Mouse (Mus musculus): ENCODE results near the gene Stk38. TPM values are rescaled to one million over a fixed set of nuclear protein-coding genes. Genes with fewer than 3 reads are reported as not detected.
A peak's percentile ranks its signal among the peaks of the same experiment; 100 is the strongest.

The Stk38 gene
- 10 to 100 TPM; 23.0 to 26.1 TPM for total RNA-seq (2021)
- long read RNA-seq, experiment 1, transcript Stk38-201 (14 exons, 3,351 nt), result major isoform, 5 of 52 reads
- long read RNA-seq, experiment 1, partial matches to known transcripts, result 2 of 52 reads
- long read RNA-seq, experiment 1, other reads (novel, unspliced or antisense), result 41 of 52 reads
- long read RNA-seq, experiment 2, transcript Stk38-201 (14 exons, 3,351 nt), result major isoform, 6 of 36 reads
- long read RNA-seq, experiment 2, partial matches to known transcripts, result 1 of 36 reads
- long read RNA-seq, experiment 2, other reads (novel, unspliced or antisense), result 26 of 36 reads

- DNase-seq, result peak; percentile 91 to 94
- intact Hi-C loops (cut with DNase I), result no loop called here
These were observed at the start of gene Stk38 for GRCm38 (mm10) chr17:29007641-29008325. Stk38 (minus strand) TSS chr17:29007995.

- no peak for DNase-seq
- intact Hi-C loops (cut with DNase I), result no loop called here
These were observed 49.6 kb upstream of the Stk38 start for GRCm38 (mm10) chr17:29057361-29057890.

DNA sequence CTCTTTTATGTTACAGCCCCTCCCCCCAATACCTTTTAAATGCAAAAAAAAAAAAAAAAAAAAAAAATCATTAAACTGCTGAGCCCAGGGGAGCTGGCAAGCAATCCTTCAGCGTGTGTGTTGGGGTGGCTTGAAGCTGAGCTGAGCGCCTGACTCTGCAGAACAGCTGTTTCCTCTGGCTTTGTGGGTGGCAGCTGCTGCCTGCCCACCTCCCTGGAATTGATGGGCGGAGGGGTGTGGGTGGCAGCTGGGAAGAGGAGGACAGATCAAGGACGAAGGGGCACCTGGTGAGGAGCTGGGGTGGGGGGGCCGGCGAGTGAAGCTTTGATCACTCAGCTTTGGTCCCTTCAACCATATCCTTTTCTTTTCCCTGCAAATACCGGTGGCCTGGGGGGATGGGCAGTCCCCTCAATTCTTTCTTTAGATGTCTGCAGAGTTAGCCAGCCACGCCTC, 48.9 kb upstream of the Stk38 start:
- intact Hi-C loops (cut with DNase I), result no loop called here
- DNase-seq, result no peak

DNA sequence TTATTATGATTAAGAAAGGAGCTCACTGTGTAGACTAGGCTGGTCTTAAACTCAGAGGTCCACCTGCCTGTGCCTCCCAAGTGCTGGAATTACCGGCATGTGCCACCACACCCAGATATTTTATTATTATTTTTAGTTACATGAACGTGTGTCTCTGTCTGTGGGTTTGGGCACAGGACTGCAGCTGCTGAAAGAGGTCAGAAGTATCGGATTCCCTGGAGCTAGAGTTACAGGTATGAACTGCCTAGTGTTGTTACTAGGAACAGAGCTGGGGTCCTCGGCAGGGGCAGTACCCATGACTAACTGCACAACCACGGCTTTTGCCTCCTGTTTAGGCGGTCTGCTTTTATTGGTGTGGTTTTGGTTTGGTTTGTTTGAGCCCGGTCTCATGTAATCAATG, 48.4 kb upstream of the Stk38 start:
- intact Hi-C loops (cut with DNase I), result no loop called here
- DNase-seq, result no peak

DNA sequence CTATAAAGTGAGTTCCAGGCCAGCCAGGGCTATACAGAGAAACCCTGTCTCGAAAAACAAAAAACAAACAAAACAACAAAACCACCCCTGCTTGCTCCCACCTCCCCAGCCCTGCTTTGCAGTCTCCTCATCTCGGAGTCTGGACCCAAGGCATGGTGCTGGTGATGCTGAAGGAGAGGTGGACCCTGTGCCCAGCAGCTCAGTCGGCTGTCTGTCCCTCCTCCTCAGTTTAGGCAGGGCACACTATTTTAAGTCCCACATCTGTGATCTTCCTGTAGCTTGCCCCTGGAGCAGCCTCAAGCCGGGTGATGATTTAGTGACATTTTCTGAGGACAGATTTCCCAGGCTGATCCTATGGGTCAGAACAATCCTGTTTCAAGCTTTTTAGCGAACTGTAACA, 47.8 kb upstream of the Stk38 start:
- intact Hi-C loops (cut with DNase I), result no loop called here
- no peak for DNase-seq

- intact Hi-C loops (cut with DNase I), result no loop called here
- no peak for DNase-seq
These were observed 46.6 kb upstream of the Stk38 start for GRCm38 (mm10) chr17:29054429-29054828.

- intact Hi-C loops (cut with DNase I), result no loop called here
These were observed 46.0 kb upstream of the Stk38 start for GRCm38 (mm10) chr17:29053841-29054240.

DNA sequence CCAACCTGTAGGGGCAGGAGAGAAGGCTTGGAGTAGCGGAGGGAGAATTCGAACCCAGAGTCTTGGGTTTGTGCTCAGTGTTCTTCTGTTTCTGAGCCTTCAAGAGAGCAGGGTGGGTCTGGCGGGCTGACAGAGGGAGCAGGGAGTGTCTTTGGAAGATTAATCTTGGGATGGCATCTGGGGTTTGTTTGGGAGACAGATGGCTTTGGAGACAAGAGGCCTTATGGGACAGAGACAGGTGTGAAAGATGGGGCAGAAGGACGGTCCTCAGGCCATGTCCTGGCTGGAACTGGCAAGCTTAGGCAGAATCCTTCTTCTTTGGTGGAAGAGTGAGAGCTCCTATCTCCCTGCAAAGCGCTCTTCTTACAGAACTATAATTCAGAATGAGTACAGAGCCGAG, 45.3 kb upstream of the Stk38 start:
- intact Hi-C loops (cut with DNase I), result no loop called here
- no peak for DNase-seq

More at GRCm38 (mm10) chr17:29053841-29054240, 46.0 kb upstream of the Stk38 start:
- peak; percentile 53 to 63 for DNase-seq

DNA sequence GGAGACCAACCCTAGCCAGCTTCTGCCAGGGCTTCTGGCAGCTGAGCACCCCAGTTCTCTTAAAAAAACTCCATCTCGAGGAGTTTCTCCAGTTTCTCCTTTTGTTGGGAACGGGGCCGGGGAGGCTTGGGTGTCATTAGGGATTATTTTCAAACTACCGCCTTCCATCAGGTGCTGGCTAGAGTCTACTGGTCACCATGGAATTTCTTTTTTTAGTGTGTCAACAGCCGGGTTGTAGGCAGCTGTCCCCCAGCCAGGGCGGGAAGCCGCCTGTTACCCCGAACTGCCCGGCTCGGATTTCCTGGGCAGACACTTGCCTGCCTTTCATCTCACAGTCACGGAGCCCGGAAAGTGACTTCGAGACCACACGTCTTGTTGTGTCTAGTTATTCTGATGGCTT, 43.0 kb upstream of the Stk38 start:
- intact Hi-C loops (cut with DNase I), result loop anchor here (2.0 kb wide), 1 partner anchor 28 kb away; no protein-coding TSS in a partner anchor
- DNase-seq, result peak in 1 of 2 experiments; percentile 50

DNA sequence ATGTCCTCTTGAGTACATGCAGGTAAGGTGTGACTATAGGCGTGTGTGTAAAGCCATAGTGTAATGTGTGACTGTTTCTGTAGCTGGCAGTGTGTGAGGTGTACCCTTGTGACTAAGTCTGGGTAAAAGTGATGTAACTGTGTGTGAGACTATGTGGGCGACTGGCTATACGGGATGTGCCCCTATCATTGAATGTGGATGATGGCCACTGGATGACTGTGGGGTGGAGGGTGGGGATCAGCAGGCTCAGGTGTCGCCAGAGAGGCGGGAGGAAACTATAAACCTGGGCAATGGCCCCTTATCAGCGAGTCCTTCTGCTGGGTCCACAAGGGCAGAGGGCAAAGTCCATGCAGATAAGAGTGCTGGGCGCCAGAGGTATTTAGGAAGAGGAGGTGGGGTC, 42.1 kb upstream of the Stk38 start:
- DNase-seq, result no peak
- intact Hi-C loops (cut with DNase I), result loop anchor here (1.0 to 5.0 kb wide), 4 partner anchors 29 to 197 kb away; no protein-coding TSS in a partner anchor

- no peak for DNase-seq
- intact Hi-C loops (cut with DNase I), result loop anchor here (1.0 to 5.0 kb wide), 3 partner anchors 46 to 198 kb away; no protein-coding TSS in a partner anchor
These were observed 41.7 kb upstream of the Stk38 start for GRCm38 (mm10) chr17:29049508-29049889.

- DNase-seq, result peak; percentile 74 to 84
These were observed 41.1 kb upstream of the Stk38 start for GRCm38 (mm10) chr17:29048748-29049507.

GRCm38 (mm10) chr17:29047697-29048514, 40.1 kb upstream of the Stk38 start:
- intact Hi-C loops (cut with DNase I), result loop anchor here (2.0 to 5.0 kb wide), 2 partner anchors 123 to 199 kb away; no protein-coding TSS in a partner anchor
- no peak for DNase-seq

More at GRCm38 (mm10) chr17:29048748-29049507, 41.1 kb upstream of the Stk38 start:
- intact Hi-C loops (cut with DNase I), result loop anchor here (1.0 to 5.0 kb wide), 3 partner anchors 46 to 198 kb away; no protein-coding TSS in a partner anchor

- no peak for DNase-seq
- intact Hi-C loops (cut with DNase I), result loop anchor here (5.0 kb wide), 1 partner anchor 200 kb away; no protein-coding TSS in a partner anchor
These were observed 39.1 kb upstream of the Stk38 start for GRCm38 (mm10) chr17:29046863-29047262.

DNA sequence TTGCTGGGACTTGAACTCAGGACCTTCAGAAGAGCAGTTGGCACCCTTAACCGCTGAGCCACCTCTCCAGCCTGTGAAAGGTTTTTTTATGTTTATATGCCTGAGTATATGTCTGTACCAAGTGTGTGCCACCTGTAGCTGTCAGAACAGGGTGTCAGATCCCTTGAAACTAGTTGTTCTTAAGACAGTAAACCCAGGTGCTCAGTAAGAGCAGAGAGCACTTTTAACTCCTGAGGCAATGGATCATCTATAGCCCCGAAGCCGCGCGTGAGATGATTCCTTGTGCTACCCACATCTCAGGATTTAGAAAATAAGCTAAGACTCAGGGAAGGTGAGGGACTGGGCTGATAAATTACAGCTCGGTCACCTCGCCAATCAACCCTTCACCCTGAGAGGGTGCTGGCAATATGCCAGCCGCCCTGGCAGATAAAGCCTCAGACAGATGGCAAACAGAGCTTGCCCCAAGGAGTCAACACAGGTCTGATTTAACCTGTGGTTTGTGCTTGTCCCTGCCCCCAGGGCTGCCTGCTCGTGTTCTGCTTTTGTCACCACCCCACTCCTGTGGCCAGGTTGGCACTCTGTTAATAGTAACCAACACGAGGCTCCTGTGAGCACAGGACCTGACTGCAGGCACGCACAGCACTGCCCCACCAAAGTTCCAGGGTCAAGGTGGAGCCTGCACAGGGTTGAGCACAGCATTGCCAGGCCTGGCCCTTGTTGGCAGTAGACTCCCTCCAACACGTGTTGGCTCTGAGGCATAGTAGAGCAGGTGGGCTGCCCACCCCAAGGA, 38.1 kb upstream of the Stk38 start:
- DNase-seq, result no peak
- intact Hi-C loops (cut with DNase I), result loop anchor here (5.0 kb wide), 1 partner anchor 201 kb away; no protein-coding TSS in a partner anchor

GRCm38 (mm10) chr17:29044925-29045319, 37.1 kb upstream of the Stk38 start:
- intact Hi-C loops (cut with DNase I), result loop anchor here (5.0 kb wide), 1 partner anchor 202 kb away; no protein-coding TSS in a partner anchor
- no peak for DNase-seq

DNA sequence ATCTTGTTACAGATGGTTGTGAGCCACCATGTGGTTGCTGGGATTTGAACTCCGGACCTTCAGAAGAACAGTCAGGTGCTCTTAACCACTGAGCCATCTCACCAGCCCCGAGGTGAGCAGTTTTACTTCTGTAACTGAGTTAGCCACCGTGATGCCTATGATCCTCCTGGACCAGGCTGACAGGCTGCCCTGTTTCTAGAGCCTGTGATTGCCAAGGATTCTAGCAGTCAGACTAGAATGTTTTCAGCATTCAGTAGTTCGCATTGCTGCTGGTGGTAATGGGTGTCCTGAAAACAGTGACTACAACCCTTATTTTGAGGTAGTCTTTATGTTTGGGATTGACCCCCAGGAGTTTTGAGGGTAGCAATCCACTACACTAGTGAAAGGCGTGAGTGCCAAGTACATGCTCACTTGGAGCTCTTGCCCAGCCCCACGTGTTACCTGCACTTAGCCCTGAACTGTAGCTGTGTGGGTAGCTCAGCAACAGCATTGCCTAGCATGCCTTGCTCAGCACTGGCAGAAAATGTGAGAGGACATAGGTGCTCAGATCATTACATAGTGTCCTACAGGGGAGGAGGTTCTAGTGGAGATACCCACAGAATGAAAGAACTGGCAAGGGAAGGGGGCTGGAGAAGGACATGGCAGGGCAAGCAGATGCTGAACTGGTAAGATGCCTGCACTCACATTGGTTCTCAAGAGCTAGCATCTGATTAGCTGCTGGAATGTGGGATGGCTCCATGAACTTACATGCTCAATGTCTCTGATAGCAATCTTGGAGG, 36.5 kb upstream of the Stk38 start:
- no peak for DNase-seq
- intact Hi-C loops (cut with DNase I), result no loop called here

DNA sequence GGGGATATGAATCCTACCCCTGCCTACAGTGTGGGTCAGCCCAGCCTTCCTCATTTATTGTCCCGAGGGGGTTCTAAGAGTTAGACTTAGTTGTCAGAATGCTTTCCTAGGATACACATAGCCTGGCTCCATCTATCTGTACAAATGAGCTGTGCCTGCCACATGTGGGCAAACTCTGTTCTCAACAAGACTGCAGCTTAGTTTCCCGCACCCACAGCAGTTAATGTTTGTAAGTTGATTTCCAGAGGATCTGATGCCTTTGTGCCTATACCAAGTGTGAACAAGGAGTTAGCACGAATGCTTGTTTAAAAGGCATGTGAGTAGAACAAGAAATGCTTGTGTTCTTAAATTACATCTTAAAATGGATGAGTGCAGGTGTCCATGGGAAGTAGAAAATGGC, 35.8 kb upstream of the Stk38 start:
- intact Hi-C loops (cut with DNase I), result no loop called here
- DNase-seq, result no peak

Measured in gastrocnemius, postnatal 36 days (tissue).